Mouse (Mus musculus) testis, adult 2 months (tissue): ENCODE measurements around the gene Zmat1.

ENCODE experiments used
- CTCF ChIP-seq: fragments of 200-500 bp; IDR thresholded peaks from 2 replicates; pipeline ENCODE4 v1.5.1; 2012; ENCODE audit warnings: low read depth, mild to moderate bottlenecking, inconsistent platforms, low read length, moderate library complexity; ENCODE audit not compliant: control insufficient read depth, insufficient read depth, insufficient replicate concordance
- POLR2A ChIP-seq: fragments of 200-500 bp; IDR thresholded peaks from 2 replicates; pipeline ENCODE4 v1.6.1; 2012; ENCODE audit warnings: low read depth, mild to moderate bottlenecking, inconsistent platforms, low read length, moderate library complexity; ENCODE audit not compliant: control insufficient read depth

- TF ChIP-seq CTCF (no peak), POLR2A (peak; percentile 74; the same call in 1 of the 2 replicates)
Observed at GRCm38 (mm10) chrX:134964546-134964945, 44.5 kb downstream of the Zmat1 start, which contains the start of gene Nxf2.
